Mouse (Mus musculus) liver, embryonic 15.5 days (tissue): Measurements from ENCODE around the gene Samd4b. TPM values are rescaled to one million over a fixed set of nuclear protein-coding genes. Genes with fewer than 3 reads are reported as not detected.
A peak's percentile ranks its signal among the peaks of the same experiment; 100 is the strongest.

Source experiments
- ATAC-seq: fragments of 200-750 bp; cut with Nextera tagmentation; 2 replicates; pipeline ENCODE4 v1.8.0; 2017; ENCODE audit warnings: moderate number of reproducible peaks, mild to moderate bottlenecking, moderate library complexity; ENCODE audit not compliant: insufficient read depth
- H3K27ac ChIP-seq: fragments of 300-500 bp; sonication (generic); replicated peaks from 2 replicates; pipeline ENCODE4 v1.5.1; 2015; ENCODE audit warnings: mild to moderate bottlenecking, inconsistent platforms
- H3K27me3 ChIP-seq: fragments of 300-500 bp; sonication (generic); 2 replicates; pipeline ENCODE4 v1.6.1; 2015; ENCODE audit warnings: mild to moderate bottlenecking, inconsistent platforms
- H3K36me3 ChIP-seq: fragments of 300-500 bp; sonication (generic); replicated peaks from 2 replicates; pipeline ENCODE4 v1.6.1; 2015; ENCODE audit warnings: moderate library complexity, mild to moderate bottlenecking, inconsistent platforms
- H3K4me1 ChIP-seq: fragments of 300-500 bp; sonication (generic); replicated peaks from 2 replicates; pipeline ENCODE4 v1.6.1; 2015; ENCODE audit warnings: inconsistent platforms
- H3K4me2 ChIP-seq: fragments of 300-500 bp; sonication (generic); 2 replicates; pipeline ENCODE4 v1.6.1; 2015; ENCODE audit warnings: moderate library complexity, mild to moderate bottlenecking, inconsistent platforms
- H3K4me3 ChIP-seq: fragments of 300-500 bp; sonication (generic); replicated peaks from 2 replicates; pipeline ENCODE4 v1.5.1; 2015; ENCODE audit warnings: mild to moderate bottlenecking, inconsistent platforms
- H3K9ac ChIP-seq: fragments of 300-500 bp; sonication (generic); 2 replicates; pipeline ENCODE4 v1.6.1; 2015; ENCODE audit warnings: moderate library complexity, mild to moderate bottlenecking, inconsistent platforms
- H3K9me3 ChIP-seq: fragments of 300-500 bp; sonication (generic); replicated peaks from 2 replicates; pipeline ENCODE4 v1.6.1; 2016; ENCODE audit warnings: inconsistent platforms
- WGBS: fragments of 180-500 bp; shearing (Covaris S2); methylation state at CpG from one replicate; pipeline ENCODE4 v1.1.7; 2015; ENCODE audit warnings: mixed read lengths; ENCODE audit not compliant: insufficient replicate concordance; 5-methylcytosine and 5-hydroxymethylcytosine counted together
- polyA plus RNA-seq: library from polyadenylated mRNA; unstranded; fragments of >200 nt; fragmentation: Nextera tagmentation; extraction: Ambion mirVana; gene quantifications from 2 replicates; pipeline ENCODE4 v1.2.1, GENCODE M21; 2015

Gene Samd4b
- polyA plus RNA-seq, 1 experiment from 2014 or later, result 5.6 TPM

GRCm38 (mm10) chr7:28586663-28587411, 11.1 kb downstream of the Samd4b start:
- H3K9me3 ChIP-seq, result no peaks in the 10 kb centered on the region
- WGBS, result 69% methylated on average over 6 of the region's 6 CpGs
- H3K4me1 ChIP-seq, result peaks cover 90% of the 10 kb centered on the region
- no peaks in the 10 kb centered on the region for H3K27me3 ChIP-seq
- H3K4me3 ChIP-seq, result no peak overlapping the region
- H3K27ac ChIP-seq, result peak overlapping the region; percentile 1; the same call in 1 of the 2 replicates
- 0 out of 2 replicates have a peak, but pooled peaks cover 8% of the 10 kb centered on the region for H3K36me3 ChIP-seq
- H3K4me2 ChIP-seq, result no peak overlapping the region
- ATAC-seq, result no peak
- no peak overlapping the region for H3K9ac ChIP-seq

DNA sequence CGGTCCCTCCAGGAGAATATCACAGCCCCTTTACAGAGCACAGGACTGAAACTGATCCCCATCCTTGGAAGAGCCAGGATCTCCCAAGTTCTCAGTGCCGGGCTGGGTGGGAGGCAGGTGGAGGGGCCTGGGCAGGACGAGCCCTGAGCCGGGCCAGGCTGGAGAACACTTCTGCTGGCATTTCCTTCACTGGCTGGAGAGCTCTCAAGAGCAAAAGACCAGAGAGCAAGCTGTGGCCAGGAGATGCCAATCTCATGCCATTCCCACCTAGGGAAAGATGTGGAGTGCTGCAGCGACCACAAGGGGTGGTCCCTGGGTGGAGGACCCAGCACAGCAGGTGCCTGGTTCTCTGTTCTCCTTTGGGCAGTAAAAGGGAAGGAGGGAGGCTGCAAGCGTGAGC, 12.9 kb downstream of the Samd4b start:
- 68% methylated on average over 6 of the region's 6 CpGs for WGBS
- Histone ChIP-seq H3K4me2 (peak overlapping the region; percentile 66), H3K4me3 (no peak overlapping the region), H3K4me1 (peaks cover 90% of the 10 kb centered on the region), H3K27ac (peak overlapping the region; percentile 91), H3K27me3 (no peaks in the 10 kb centered on the region), H3K9ac (peak overlapping the region; percentile 41; the same call in 1 of the 2 replicates), H3K9me3 (no peaks in the 10 kb centered on the region), H3K36me3 (no peaks in the 10 kb centered on the region)
- no peak for ATAC-seq

DNA sequence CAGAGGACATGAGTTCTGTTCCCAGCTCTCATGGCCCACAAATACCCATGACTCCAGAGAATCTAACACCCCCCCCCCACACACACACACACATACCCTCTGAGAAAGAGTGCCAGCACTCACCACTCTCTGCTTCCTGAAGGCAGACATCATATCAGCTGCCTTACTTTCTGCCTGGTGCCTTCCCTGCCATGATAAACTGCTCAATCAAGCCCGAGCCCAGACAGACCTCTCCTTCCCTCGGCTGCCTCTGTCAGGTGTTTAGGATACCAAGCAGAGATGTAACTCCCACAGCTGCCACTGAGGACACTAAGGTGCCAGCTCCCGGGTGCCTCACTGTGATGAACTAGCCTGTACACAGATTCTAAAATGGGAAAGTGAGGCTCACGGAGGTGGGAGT, 13.5 kb downstream of the Samd4b start:
- Histone ChIP-seq H3K9me3 (no peaks in the 10 kb centered on the region), H3K4me2 (peak overlapping the region; percentile 66), H3K27me3 (no peaks in the 10 kb centered on the region), H3K4me1 (peaks cover 92% of the 10 kb centered on the region), H3K9ac (peak overlapping the region; percentile 41), H3K27ac (peak overlapping the region; percentile 91), H3K4me3 (no peak overlapping the region; the same call in 1 of the 2 replicates), H3K36me3 (no peaks in the 10 kb centered on the region)
- peak; percentile 42 for ATAC-seq
- WGBS, result 14% methylated on average over 4 of the region's 4 CpGs

GRCm38 (mm10) chr7:28583570-28584344, 14.2 kb downstream of the Samd4b start:
- Histone ChIP-seq H3K27ac (peak overlapping the region; percentile 91), H3K36me3 (peaks cover 7% of the 10 kb centered on the region; the same call in 1 of the 2 replicates), H3K9me3 (no peaks in the 10 kb centered on the region), H3K9ac (peak overlapping the region; percentile 41), H3K4me3 (peak overlapping the region; percentile 12), H3K4me1 (peaks cover 99% of the 10 kb centered on the region), H3K27me3 (no peaks in the 10 kb centered on the region), H3K4me2 (peak overlapping the region; percentile 66)
- ATAC-seq, result peak; percentile 51
- 42% methylated on average over 8 of the region's 8 CpGs for WGBS

GRCm38 (mm10) chr7:28582841-28583240, 15.1 kb downstream of the Samd4b start:
- H3K9ac ChIP-seq, result peak overlapping the region; percentile 30; the same call in 1 of the 2 replicates

DNA sequence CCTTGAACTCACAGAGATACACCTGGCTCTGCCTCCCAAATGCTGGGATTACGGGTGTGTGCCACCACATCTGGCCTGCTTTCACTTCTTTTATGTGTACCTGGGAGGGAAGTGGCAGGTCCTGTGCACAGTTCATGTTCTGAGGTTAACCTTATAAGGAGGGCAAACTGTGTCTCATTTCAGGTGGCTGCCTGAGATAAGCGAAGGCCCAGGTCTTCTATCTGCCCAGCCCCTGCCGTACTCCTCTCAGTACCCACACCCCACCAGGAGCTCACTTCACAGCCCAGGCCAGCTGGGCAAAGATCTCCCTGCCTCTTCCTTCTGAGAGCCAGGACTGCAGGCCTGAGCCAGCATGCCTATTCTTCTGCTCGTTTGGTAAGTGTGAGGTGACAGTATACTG, 16.2 kb downstream of the Samd4b start:
- ATAC-seq, result peak; percentile 85
- WGBS, result 25% methylated on average over 4 of the region's 4 CpGs
- Histone ChIP-seq H3K9ac (peak overlapping the region; percentile 55), H3K4me3 (peak overlapping the region; percentile 21), H3K27me3 (no peaks in the 10 kb centered on the region), H3K36me3 (peaks cover 9% of the 10 kb centered on the region; the same call in 1 of the 2 replicates), H3K4me1 (peaks cover 99% of the 10 kb centered on the region), H3K27ac (peak overlapping the region; percentile 91), H3K4me2 (peak overlapping the region; percentile 66), H3K9me3 (no peaks in the 10 kb centered on the region)

More at GRCm38 (mm10) chr7:28582841-28583240, 15.1 kb downstream of the Samd4b start:
- Histone ChIP-seq H3K36me3 (peaks cover 9% of the 10 kb centered on the region; the same call in 1 of the 2 replicates), H3K4me3 (peak overlapping the region; percentile 12; the same call in 1 of the 2 replicates), H3K27me3 (no peaks in the 10 kb centered on the region), H3K4me2 (peak overlapping the region; percentile 66), H3K9me3 (no peaks in the 10 kb centered on the region), H3K4me1 (peaks cover 99% of the 10 kb centered on the region), H3K27ac (peak overlapping the region; percentile 91)
- 0 out of 2 replicates have a peak, but pooled peaks have one; percentile 1 for ATAC-seq
- WGBS, result 13% methylated on average over 11 of the region's 11 CpGs

- WGBS, result 70% methylated on average over 5 of the region's 5 CpGs
- H3K9me3 ChIP-seq, result no peaks in the 10 kb centered on the region
- no peak overlapping the region for H3K4me2 ChIP-seq
- H3K36me3 ChIP-seq, result peaks cover 9% of the 10 kb centered on the region; the same call in 1 of the 2 replicates
- peaks cover 100% of the 10 kb centered on the region for H3K4me1 ChIP-seq
- H3K4me3 ChIP-seq, result no peak overlapping the region
- no peak for ATAC-seq
- no peaks in the 10 kb centered on the region for H3K27me3 ChIP-seq
- no peak overlapping the region for H3K27ac ChIP-seq
- no peak overlapping the region for H3K9ac ChIP-seq
Measured at GRCm38 (mm10) chr7:28579826-28580225, 18.1 kb downstream of the Samd4b start.

DNA sequence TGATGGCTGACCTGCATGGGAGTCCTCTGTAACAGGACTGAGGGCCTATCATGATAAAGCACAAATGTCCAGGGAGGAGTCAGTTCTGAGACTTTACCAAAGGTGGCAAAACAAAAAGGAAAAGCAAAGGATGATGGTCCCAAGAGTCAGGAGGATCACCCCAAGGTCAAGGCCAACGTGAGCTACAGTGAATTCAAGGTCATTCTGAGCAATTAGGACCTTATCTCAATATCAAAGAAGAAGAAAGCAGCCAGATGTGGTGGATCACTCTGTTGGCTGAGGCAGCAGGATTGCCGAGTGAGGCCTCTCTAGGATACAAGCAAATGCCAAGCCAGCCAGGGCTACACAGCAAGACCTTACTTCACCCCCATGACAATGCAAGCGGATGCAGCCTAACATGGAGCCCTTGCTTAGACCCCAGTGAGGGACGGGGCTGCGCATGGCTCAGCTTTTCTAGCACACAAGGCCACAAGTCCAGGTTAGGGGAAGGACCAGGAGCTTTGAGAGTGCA, 19.3 kb downstream of the Samd4b start:
- no peak for ATAC-seq
- H3K27ac ChIP-seq, result peak overlapping the region; percentile 46; the same call in 1 of the 2 replicates
- peaks cover 100% of the 10 kb centered on the region for H3K4me1 ChIP-seq
- no peak overlapping the region for H3K4me3 ChIP-seq
- no peak overlapping the region for H3K4me2 ChIP-seq
- peaks cover 9% of the 10 kb centered on the region; the same call in 1 of the 2 replicates for H3K36me3 ChIP-seq
- peak overlapping the region; percentile 10; the same call in 1 of the 2 replicates for H3K9ac ChIP-seq
- WGBS, result 63% methylated on average over 5 of the region's 5 CpGs
- no peaks in the 10 kb centered on the region for H3K27me3 ChIP-seq
- no peaks in the 10 kb centered on the region for H3K9me3 ChIP-seq

- Histone ChIP-seq H3K27ac (peak overlapping the region; percentile 78), H3K4me2 (no peak overlapping the region), H3K9me3 (no peaks in the 10 kb centered on the region), H3K9ac (peak overlapping the region; percentile 0; the same call in 1 of the 2 replicates), H3K4me3 (no peak overlapping the region), H3K27me3 (no peaks in the 10 kb centered on the region), H3K4me1 (peaks cover 100% of the 10 kb centered on the region), H3K36me3 (peaks cover 9% of the 10 kb centered on the region; the same call in 1 of the 2 replicates)
- ATAC-seq, result no peak
- WGBS, result 77% methylated on average over 9 of the region's 9 CpGs
Measured at GRCm38 (mm10) chr7:28577826-28578542, 20.0 kb downstream of the Samd4b start.

GRCm38 (mm10) chr7:28576271-28576914, 21.6 kb downstream of the Samd4b start:
- H3K27me3 ChIP-seq, result no peaks in the 10 kb centered on the region
- 37% methylated on average over 5 of the region's 5 CpGs for WGBS
- H3K4me3 ChIP-seq, result no peak overlapping the region
- peak; percentile 72 for ATAC-seq
- H3K36me3 ChIP-seq, result peaks cover 9% of the 10 kb centered on the region; the same call in 1 of the 2 replicates
- H3K4me2 ChIP-seq, result peak overlapping the region; percentile 43
- H3K9ac ChIP-seq, result peak overlapping the region; percentile 35; the same call in 1 of the 2 replicates
- peaks cover 100% of the 10 kb centered on the region for H3K4me1 ChIP-seq
- H3K27ac ChIP-seq, result peak overlapping the region; percentile 78
- H3K9me3 ChIP-seq, result no peaks in the 10 kb centered on the region
